Mouse (Mus musculus) heart, embryonic 12.5 days (tissue): ENCODE results near the gene Crip2. TPM values are rescaled to one million over a fixed set of nuclear protein-coding genes. Genes with fewer than 3 reads are reported as not detected.

Experiments
- ATAC-seq: fragments of 200-750 bp; cut with Nextera tagmentation; 2 replicates; pipeline ENCODE4 v1.8.0; 2017; ENCODE audit warnings: moderate TSS enrichment, moderate library complexity; ENCODE audit not compliant: insufficient number of reproducible peaks, low FRiP score
- H3K27ac ChIP-seq: fragments of 300-500 bp; sonication (generic); 2 replicates; pipeline ENCODE4 v1.5.1; 2016; ENCODE audit warnings: mild to moderate bottlenecking, moderate library complexity; ENCODE audit not compliant: poor library complexity, severe bottlenecking
- H3K27me3 ChIP-seq: fragments of 300-500 bp; sonication (generic); replicated peaks from 2 replicates; pipeline ENCODE4 v1.6.1; 2016; ENCODE audit warnings: mild to moderate bottlenecking, moderate library complexity
- H3K36me3 ChIP-seq: fragments of 300-500 bp; sonication (generic); 2 replicates; pipeline ENCODE4 v1.6.1; 2016; ENCODE audit warnings: mild to moderate bottlenecking, moderate library complexity
- H3K4me1 ChIP-seq: fragments of 300-500 bp; sonication (generic); replicated peaks from 2 replicates; pipeline ENCODE4 v1.6.1; 2016; ENCODE audit warnings: mild to moderate bottlenecking
- H3K4me2 ChIP-seq: fragments of 300-500 bp; sonication (generic); 2 replicates; pipeline ENCODE4 v1.6.1; 2016; ENCODE audit warnings: mild to moderate bottlenecking, moderate library complexity
- H3K4me3 ChIP-seq: fragments of 300-500 bp; sonication (generic); 2 replicates; pipeline ENCODE4 v1.5.1; 2016; ENCODE audit warnings: mild to moderate bottlenecking
- H3K9ac ChIP-seq: fragments of 300-500 bp; sonication (generic); 2 replicates; pipeline ENCODE4 v1.6.1; 2016; ENCODE audit warnings: mild to moderate bottlenecking, moderate library complexity
- H3K9me3 ChIP-seq: fragments of 300-500 bp; sonication (generic); replicated peaks from 2 replicates; pipeline ENCODE4 v1.6.1; 2016; ENCODE audit warnings: mild to moderate bottlenecking, moderate library complexity
- WGBS: fragments of 180-500 bp; shearing (Covaris S2); methylation state at CpG from one replicate; pipeline ENCODE4 v1.1.7; 2016; 5-methylcytosine and 5-hydroxymethylcytosine counted together
- polyA plus RNA-seq: library from polyadenylated mRNA; unstranded; fragments of >200 nt; fragmentation: Nextera tagmentation; extraction: Ambion mirVana; gene quantifications from 2 replicates; pipeline ENCODE4 v1.2.1, GENCODE M21; 2016

The Crip2 gene
- polyA plus RNA-seq, 1 experiment from 2014 or later = 1,186 TPM

- Histone ChIP-seq H3K4me3 (no peak overlapping the region), H3K9ac (peak overlapping the region; percentile 60; the same call in 1 of the 2 replicates), H3K36me3 (peaks cover 93% of the 10 kb centered on the region), H3K27ac (peak overlapping the region; percentile 91), H3K27me3 (no peaks in the 10 kb centered on the region), H3K9me3 (no peaks in the 10 kb centered on the region), H3K4me1 (peaks cover 63% of the 10 kb centered on the region), H3K4me2 (no peak overlapping the region)
- WGBS = 16% methylated on average over 2 of the region's 2 CpGs
- ATAC-seq = peak; percentile 89
These were observed 7.5 kb upstream of the Crip2 start for GRCm38 (mm10) chr12:113132567-113132966.

- H3K9ac ChIP-seq = peak overlapping the region; percentile 45
- ATAC-seq = no peak
- peak overlapping the region; percentile 91 for H3K27ac ChIP-seq
- H3K4me1 ChIP-seq = peaks cover 70% of the 10 kb centered on the region
- no peaks in the 10 kb centered on the region for H3K9me3 ChIP-seq
- WGBS = 71% methylated on average over 9 of the region's 9 CpGs
- no peak overlapping the region for H3K4me3 ChIP-seq
- H3K36me3 ChIP-seq = peaks cover 88% of the 10 kb centered on the region
- H3K27me3 ChIP-seq = no peaks in the 10 kb centered on the region
- H3K4me2 ChIP-seq = peak overlapping the region; percentile 1; the same call in 1 of the 2 replicates
These were observed 6.8 kb upstream of the Crip2 start for GRCm38 (mm10) chr12:113133260-113133659.

GRCm38 (mm10) chr12:113133861-113134403, 6.1 kb upstream of the Crip2 start:
- Histone ChIP-seq H3K4me3 (no peak overlapping the region), H3K4me1 (peaks cover 76% of the 10 kb centered on the region), H3K4me2 (no peak overlapping the region), H3K9me3 (no peaks in the 10 kb centered on the region), H3K36me3 (peaks cover 81% of the 10 kb centered on the region), H3K27me3 (no peaks in the 10 kb centered on the region), H3K9ac (peak overlapping the region; percentile 45), H3K27ac (peak overlapping the region; percentile 91)
- no peak for ATAC-seq
- 69% methylated on average over 5 of the region's 5 CpGs for WGBS

- Histone ChIP-seq H3K4me3 (no peak overlapping the region), H3K4me2 (no peak overlapping the region), H3K27me3 (no peaks in the 10 kb centered on the region), H3K36me3 (peaks cover 75% of the 10 kb centered on the region), H3K4me1 (peaks cover 82% of the 10 kb centered on the region), H3K27ac (0 out of 2 replicates have a peak overlapping the region, but pooled peaks have one; percentile 12), H3K9ac (peak overlapping the region; percentile 44; the same call in 1 of the 2 replicates), H3K9me3 (no peaks in the 10 kb centered on the region)
- WGBS = 76% methylated on average over 4 of the region's 4 CpGs
- no peak for ATAC-seq
These were observed 5.5 kb upstream of the Crip2 start for GRCm38 (mm10) chr12:113134502-113134901.

GRCm38 (mm10) chr12:113135401-113135800, 4.6 kb upstream of the Crip2 start:
- Histone ChIP-seq H3K36me3 (peaks cover 66% of the 10 kb centered on the region), H3K9ac (peak overlapping the region; percentile 52; the same call in 1 of the 2 replicates), H3K27ac (no peak overlapping the region), H3K4me3 (no peak overlapping the region), H3K4me2 (no peak overlapping the region), H3K4me1 (peaks cover 86% of the 10 kb centered on the region), H3K9me3 (no peaks in the 10 kb centered on the region), H3K27me3 (no peaks in the 10 kb centered on the region)
- WGBS = 80% methylated on average over 7 of the region's 7 CpGs
- ATAC-seq = no peak

- H3K4me2 ChIP-seq = no peak overlapping the region
- peak overlapping the region; percentile 97 for H3K27ac ChIP-seq
- WGBS = 67% methylated on average over 17 of the region's 17 CpGs
- H3K9ac ChIP-seq = peak overlapping the region; percentile 19; the same call in 1 of the 2 replicates
- no peak for ATAC-seq
- H3K4me3 ChIP-seq = no peak overlapping the region
- H3K36me3 ChIP-seq = peaks cover 55% of the 10 kb centered on the region
- no peaks in the 10 kb centered on the region for H3K27me3 ChIP-seq
- H3K4me1 ChIP-seq = peaks cover 84% of the 10 kb centered on the region
- H3K9me3 ChIP-seq = no peaks in the 10 kb centered on the region
These were observed 3.5 kb upstream of the Crip2 start for GRCm38 (mm10) chr12:113136492-113137020.

GRCm38 (mm10) chr12:113137260-113138213, 2.5 kb upstream of the Crip2 start:
- Histone ChIP-seq H3K9me3 (no peaks in the 10 kb centered on the region), H3K36me3 (peaks cover 46% of the 10 kb centered on the region), H3K4me1 (peaks cover 78% of the 10 kb centered on the region), H3K27me3 (no peaks in the 10 kb centered on the region), H3K27ac (peak overlapping the region; percentile 97), H3K4me2 (peak overlapping the region; percentile 83), H3K9ac (peak overlapping the region; percentile 61), H3K4me3 (no peak overlapping the region)
- no peak for ATAC-seq
- WGBS = 44% methylated on average over 18 of the region's 18 CpGs

GRCm38 (mm10) chr12:113138291-113138690, 1.7 kb upstream of the Crip2 start:
- peak overlapping the region; percentile 83 for H3K4me2 ChIP-seq
- H3K4me1 ChIP-seq = peaks cover 76% of the 10 kb centered on the region
- no peak for ATAC-seq
- H3K27ac ChIP-seq = peak overlapping the region; percentile 97
- H3K27me3 ChIP-seq = no peaks in the 10 kb centered on the region
- WGBS = 33% methylated on average over 6 of the region's 6 CpGs
- no peak overlapping the region for H3K4me3 ChIP-seq
- peak overlapping the region; percentile 52; the same call in 1 of the 2 replicates for H3K9ac ChIP-seq
- H3K9me3 ChIP-seq = no peaks in the 10 kb centered on the region
- peaks cover 46% of the 10 kb centered on the region for H3K36me3 ChIP-seq

- H3K4me1 ChIP-seq = peaks cover 76% of the 10 kb centered on the region
- 34% methylated on average over 11 of the region's 11 CpGs for WGBS
These were observed 853 bp upstream of the Crip2 start for GRCm38 (mm10) chr12:113138901-113139864.

GRCm38 (mm10) chr12:113140616-113141411, 778 bp downstream of the Crip2 start:
- peak overlapping the region; percentile 80 for H3K4me3 ChIP-seq
- H3K27ac ChIP-seq = peak overlapping the region; percentile 97
- peaks cover 76% of the 10 kb centered on the region for H3K4me1 ChIP-seq
- peak overlapping the region; percentile 94 for H3K9ac ChIP-seq
- no peaks in the 10 kb centered on the region for H3K27me3 ChIP-seq
- ATAC-seq = peak; percentile 1; the same call in 1 of the 2 replicates
- H3K36me3 ChIP-seq = peaks cover 46% of the 10 kb centered on the region
- peak overlapping the region; percentile 83 for H3K4me2 ChIP-seq
- WGBS = 1% methylated on average over 49 of the region's 49 CpGs
- no peaks in the 10 kb centered on the region for H3K9me3 ChIP-seq

More at GRCm38 (mm10) chr12:113138901-113139864, 853 bp upstream of the Crip2 start:
- Histone ChIP-seq H3K4me3 (peak overlapping the region; percentile 80), H3K27ac (peak overlapping the region; percentile 97), H3K9me3 (no peaks in the 10 kb centered on the region), H3K27me3 (no peaks in the 10 kb centered on the region), H3K4me2 (peak overlapping the region; percentile 83), H3K36me3 (peaks cover 46% of the 10 kb centered on the region), H3K9ac (peak overlapping the region; percentile 52)
- no peak for ATAC-seq
